Mouse (Mus musculus) brain, embryonic 14.5 days (tissue): ENCODE data around the gene Sesn2. TPM values are rescaled to one million over a fixed set of nuclear protein-coding genes. Genes with fewer than 3 reads are reported as not detected.
"Not testable (repeated sequence)": the region's sequence is repeated elsewhere in the genome, so short reads cannot be mapped to it uniquely, and the experiment has no call there.

Experiments used
- DNase-seq: peaks from one replicate; pipeline ENCODE4 v3.0.0-alpha.2; 2011; ENCODE audit warnings: low read depth
- CTCF ChIP-seq: fragments of 200-500 bp; IDR thresholded peaks from 2 replicates; pipeline ENCODE4 v1.5.1; 2012; ENCODE audit warnings: inconsistent platforms, mild to moderate bottlenecking, moderate library complexity, borderline replicate concordance; ENCODE audit not compliant: insufficient read depth, insufficient read length; ENCODE audit errors: extremely low read depth
- POLR2A ChIP-seq: fragments of 200-500 bp; IDR thresholded peaks from 2 replicates; pipeline ENCODE4 v1.6.1; 2012; ENCODE audit warnings: mild to moderate bottlenecking, inconsistent platforms, borderline replicate concordance; ENCODE audit not compliant: poor library complexity, insufficient read depth, insufficient read length, severe bottlenecking; ENCODE audit errors: extremely low read depth
- polyA plus RNA-seq: library from polyadenylated mRNA; depleted of rRNA; stranded (reverse); fragments of >200 nt; gene quantifications from 2 replicates; pipeline ENCODE4 v1.2.3, GENCODE M21; 2012

The Sesn2 gene
- polyA plus RNA-seq, 1 experiment = 6.1 TPM

- TF ChIP-seq CTCF = no peak
- TF ChIP-seq POLR2A = no peak
- DNase-seq = no peak
These were observed 25.5 kb downstream of the Sesn2 start for GRCm38 (mm10) chr4:132484820-132485219.

- no peak for DNase-seq
- no peak for TF ChIP-seq POLR2A
These were observed 26.1 kb downstream of the Sesn2 start for GRCm38 (mm10) chr4:132484231-132484630.

GRCm38 (mm10) chr4:132482956-132483608 is 27.2 kb downstream of the Sesn2 start:
- no peak for DNase-seq
- no peak for TF ChIP-seq POLR2A
- no peak for TF ChIP-seq CTCF

GRCm38 (mm10) chr4:132482104-132482503 is 28.2 kb downstream of the Sesn2 start:
- not testable (repeated sequence) for DNase-seq

GRCm38 (mm10) chr4:132477833-132478232 is 32.5 kb downstream of the Sesn2 start:
- no peak for DNase-seq
- TF ChIP-seq POLR2A (no peak), CTCF (no peak)

GRCm38 (mm10) chr4:132475895-132476878 is 34.1 kb downstream of the Sesn2 start:
- TF ChIP-seq CTCF = no peak

GRCm38 (mm10) chr4:132474631-132475030 is 35.7 kb downstream of the Sesn2 start:
- TF ChIP-seq CTCF (no peak), POLR2A (no peak)
- DNase-seq = peak; percentile 4

More at GRCm38 (mm10) chr4:132475895-132476878, 34.1 kb downstream of the Sesn2 start:
- no peak for DNase-seq

GRCm38 (mm10) chr4:132473411-132473810 is 36.9 kb downstream of the Sesn2 start:
- no peak for DNase-seq
- no peak for TF ChIP-seq CTCF
- no peak for TF ChIP-seq POLR2A

- TF ChIP-seq CTCF = no peak
- no peak for DNase-seq
These were observed 40.4 kb downstream of the Sesn2 start for GRCm38 (mm10) chr4:132469873-132470272.

GRCm38 (mm10) chr4:132464255-132464613 is 46.1 kb downstream of the Sesn2 start:
- DNase-seq = no peak
- TF ChIP-seq CTCF = no peak
- no peak for TF ChIP-seq POLR2A

GRCm38 (mm10) chr4:132463430-132464254 is 46.7 kb downstream of the Sesn2 start, which contains the start of gene Med18:
Med18 (minus strand) TSS chr4:132463921.
- peak; percentile 99 for DNase-seq
- TF ChIP-seq CTCF (peak; percentile 51; the same call in 1 of the 2 replicates), POLR2A (no peak)
